Mouse (Mus musculus) heart, postnatal 10 days (tissue): ENCODE measurements at regions not wholly inside any gene's neighbourhood (a gene's known extent, or its start where the extent isn't known, plus 50 kb on each side); places are given as distances from the start of the nearest gene placed in this dataset.

Experiments used
- DNase-seq, 2 experiments: peaks; one replicate each; pipeline ENCODE4 v3.0.0; 2021
- intact Hi-C: fragments of 180-260 bp; cut with DNase I; formaldehyde crosslinking; loops from one replicate; pipeline ENCODE4 v1.15.1; 2025

DNA sequence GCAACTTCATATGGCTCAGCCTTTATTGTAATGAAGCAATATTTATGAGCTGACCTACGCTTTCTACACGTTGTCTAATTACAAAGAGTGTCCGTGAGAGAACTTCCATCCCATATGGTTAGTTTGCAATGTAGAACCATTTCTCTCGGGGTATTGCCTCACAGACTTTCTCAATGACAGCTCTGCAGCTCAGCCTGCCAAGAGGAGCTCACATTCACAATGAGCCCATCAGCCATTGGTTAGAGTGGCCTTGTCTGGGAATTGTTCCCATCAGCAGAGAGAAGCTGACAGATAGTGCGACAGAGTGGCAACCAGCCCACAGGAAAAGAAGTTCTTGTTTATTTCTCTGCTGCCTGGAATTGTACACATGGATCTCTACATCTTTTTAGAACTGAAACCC, 409.7 kb downstream of the Zfp704 start:
- intact Hi-C loops: no loop called here
- peak; percentile 71 to 72 for DNase-seq

GRCm38 (mm10) chr3:9198652-9199332, 411.1 kb downstream of the Zfp704 start:
- no peak for DNase-seq

GRCm38 (mm10) chr3:9195781-9196180, 414.1 kb downstream of the Zfp704 start:
- DNase-seq: no peak
- intact Hi-C loops: no loop called here

More at GRCm38 (mm10) chr3:9198652-9199332, 411.1 kb downstream of the Zfp704 start:
- intact Hi-C loops: no loop called here

GRCm38 (mm10) chr3:9189366-9190287, 420.3 kb downstream of the Zfp704 start:
- intact Hi-C loops: no loop called here
- peak; percentile 67 to 74 for DNase-seq

- intact Hi-C loops: no loop called here
Measured at GRCm38 (mm10) chr3:9186364-9187120, 423.3 kb downstream of the Zfp704 start.

DNA sequence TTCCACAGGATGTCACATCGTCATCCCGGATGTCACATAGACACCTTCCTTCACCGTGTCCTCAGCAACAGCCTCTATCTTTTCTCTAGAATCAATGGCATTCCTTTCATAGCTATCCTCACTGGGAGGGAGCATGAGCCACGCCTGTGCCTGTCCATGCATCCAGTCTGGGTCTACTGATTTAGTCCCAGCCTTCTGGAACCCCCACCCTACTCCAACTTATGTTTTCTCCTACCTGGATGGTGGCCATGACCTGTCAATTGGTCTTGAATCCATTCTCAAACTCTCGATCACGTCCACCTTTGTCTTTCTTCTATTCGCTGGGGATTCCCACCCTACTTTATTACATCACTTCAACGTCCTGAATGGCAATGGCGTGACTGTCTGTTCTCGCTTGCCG, 428.3 kb downstream of the Zfp704 start:
- intact Hi-C loops: no loop called here
- DNase-seq: no peak

More at GRCm38 (mm10) chr3:9186364-9187120, 423.3 kb downstream of the Zfp704 start:
- DNase-seq: no peak

- no peak for DNase-seq
- intact Hi-C loops: no loop called here
Measured at GRCm38 (mm10) chr3:9179641-9180040, 430.2 kb downstream of the Zfp704 start.

GRCm38 (mm10) chr3:9174517-9174832, 435.4 kb downstream of the Zfp704 start:
- intact Hi-C loops: no loop called here

GRCm38 (mm10) chr3:9173643-9174516, 436.0 kb downstream of the Zfp704 start:
- DNase-seq: peak; percentile 58 to 60
- intact Hi-C loops: no loop called here

More at GRCm38 (mm10) chr3:9174517-9174832, 435.4 kb downstream of the Zfp704 start:
- no peak for DNase-seq

GRCm38 (mm10) chr3:9171970-9172369, 437.9 kb downstream of the Zfp704 start:
- intact Hi-C loops: no loop called here
- no peak for DNase-seq

GRCm38 (mm10) chr3:9168955-9169354, 440.9 kb downstream of the Zfp704 start:
- intact Hi-C loops: no loop called here
- DNase-seq: no peak

GRCm38 (mm10) chr3:9159073-9159472, 450.8 kb downstream of the Zfp704 start:
- DNase-seq: no peak
- intact Hi-C loops: no loop called here

- DNase-seq: no peak
- intact Hi-C loops: no loop called here
Measured at GRCm38 (mm10) chr3:9154172-9154571, 455.7 kb downstream of the Zfp704 start.

DNA sequence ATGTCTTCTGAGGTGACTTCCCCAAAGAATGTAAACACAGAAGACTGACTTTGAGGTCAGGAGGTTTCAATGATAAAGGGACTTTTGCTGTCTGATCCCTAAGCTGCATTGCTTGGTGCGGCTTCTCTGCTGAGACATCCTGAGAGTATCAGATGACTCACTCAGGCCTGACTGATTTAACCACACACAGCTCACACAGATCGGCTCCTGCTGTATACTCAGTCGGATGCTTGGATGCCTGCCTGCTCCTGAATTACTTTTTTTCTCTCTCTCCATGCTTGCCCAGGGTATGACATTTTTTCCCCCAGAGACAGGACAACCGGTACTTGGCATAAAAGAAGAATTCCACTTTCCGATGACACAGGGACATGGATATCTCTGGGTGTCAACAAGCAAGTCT, 456.2 kb downstream of the Zfp704 start:
- intact Hi-C loops: no loop called here
- DNase-seq: no peak

DNA sequence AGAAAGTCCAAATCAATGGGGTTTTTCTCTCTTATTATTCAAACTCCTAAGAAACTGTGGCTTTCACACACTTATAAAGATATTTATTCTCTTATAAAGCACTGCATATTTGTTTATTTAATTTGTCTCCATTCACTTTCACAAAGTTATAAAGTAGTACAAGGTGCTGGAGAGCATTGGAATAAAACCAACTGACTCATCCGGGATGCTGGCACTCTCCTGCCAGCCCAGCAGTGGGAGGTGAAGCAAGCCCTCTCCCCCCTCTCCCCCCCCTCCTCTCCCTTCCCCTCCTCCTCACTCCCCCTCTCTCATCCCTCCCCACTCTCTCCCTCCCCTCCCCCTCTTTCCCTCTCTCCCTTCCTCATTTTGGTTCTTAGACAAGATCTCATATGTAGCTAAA, 457.6 kb downstream of the Zfp704 start:
- intact Hi-C loops: no loop called here

DNA sequence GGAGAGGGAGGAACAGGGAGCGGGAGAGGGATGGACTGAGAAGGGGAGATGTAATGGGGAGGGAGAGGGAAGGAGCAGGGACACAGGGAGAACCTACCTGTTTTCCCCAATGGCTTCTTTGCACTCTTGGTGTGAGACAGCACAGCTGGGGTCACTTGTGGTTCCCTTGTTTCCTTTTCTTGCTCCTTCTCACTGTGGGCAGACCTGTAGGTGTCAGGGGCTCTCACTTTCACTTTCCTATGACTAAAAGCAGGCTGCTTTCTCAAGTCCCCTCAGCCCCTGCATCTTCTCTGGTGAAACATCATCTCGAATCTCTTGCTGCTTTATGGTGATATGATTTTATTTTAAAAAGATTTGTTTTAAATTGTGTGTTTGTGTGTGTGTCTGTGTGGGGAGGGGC, 458.3 kb downstream of the Zfp704 start:
- no peak for DNase-seq
- intact Hi-C loops: no loop called here

More for the DNA sequence above, 457.6 kb downstream of the Zfp704 start:
- no peak for DNase-seq

DNA sequence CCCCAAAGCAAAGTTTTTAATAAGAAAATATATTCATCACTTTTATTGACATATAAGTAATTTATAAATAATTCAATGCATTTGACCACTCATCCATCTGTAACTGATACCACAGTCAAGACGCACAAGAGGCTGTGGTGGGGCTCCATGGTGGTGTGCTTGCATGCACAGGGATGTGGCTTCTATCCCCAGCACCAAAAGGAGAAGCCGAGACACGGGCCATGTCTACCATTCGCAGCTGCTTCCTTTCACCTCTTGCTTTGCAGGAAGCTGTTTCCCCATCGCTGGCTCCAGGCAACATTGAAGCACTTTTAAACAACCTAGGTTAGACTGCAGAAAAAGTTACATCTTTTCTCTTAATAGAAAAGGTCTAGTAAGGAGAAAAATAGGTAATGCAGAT, 461.3 kb downstream of the Zfp704 start:
- intact Hi-C loops: no loop called here

GRCm38 (mm10) chr3:9146481-9146880, 463.4 kb downstream of the Zfp704 start:
- intact Hi-C loops: no loop called here
- DNase-seq: no peak

More for the DNA sequence above, 461.3 kb downstream of the Zfp704 start:
- no peak for DNase-seq

- intact Hi-C loops: no loop called here
- DNase-seq: no peak
Measured at GRCm38 (mm10) chr3:9145612-9146011, 464.3 kb downstream of the Zfp704 start.

DNA sequence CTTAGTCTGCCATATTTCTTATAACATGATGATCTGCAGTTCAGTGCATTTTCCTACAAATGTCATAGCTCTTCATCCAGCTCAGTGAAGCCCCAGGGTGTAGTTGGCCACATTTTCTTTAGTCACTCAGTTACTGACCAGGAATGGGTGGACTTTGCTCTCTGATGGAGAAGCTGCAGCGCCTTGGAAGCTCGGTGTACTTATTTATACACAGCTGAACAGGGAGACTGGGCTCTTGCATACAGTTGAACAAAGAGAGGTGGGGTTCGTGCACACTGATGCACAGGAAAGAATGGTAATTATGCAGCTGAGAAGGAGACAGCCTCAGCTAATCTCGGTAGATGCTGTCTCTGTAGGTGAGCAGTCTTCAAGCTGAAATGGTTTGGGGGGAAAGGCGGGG, 468.0 kb downstream of the Zfp704 start:
- no peak for DNase-seq
- intact Hi-C loops: no loop called here
